Mouse (Mus musculus) adrenal gland, postnatal 10 days (tissue): ENCODE measurements at regions not wholly inside any gene's neighbourhood (a gene's known extent, or its start where the extent isn't known, plus 50 kb on each side); places are given as distances from the start of the nearest gene placed in this dataset.

Source experiments
- DNase-seq: peaks from one replicate; pipeline ENCODE4 v3.0.0; 2021; ENCODE audit warnings: mixed read lengths

DNA sequence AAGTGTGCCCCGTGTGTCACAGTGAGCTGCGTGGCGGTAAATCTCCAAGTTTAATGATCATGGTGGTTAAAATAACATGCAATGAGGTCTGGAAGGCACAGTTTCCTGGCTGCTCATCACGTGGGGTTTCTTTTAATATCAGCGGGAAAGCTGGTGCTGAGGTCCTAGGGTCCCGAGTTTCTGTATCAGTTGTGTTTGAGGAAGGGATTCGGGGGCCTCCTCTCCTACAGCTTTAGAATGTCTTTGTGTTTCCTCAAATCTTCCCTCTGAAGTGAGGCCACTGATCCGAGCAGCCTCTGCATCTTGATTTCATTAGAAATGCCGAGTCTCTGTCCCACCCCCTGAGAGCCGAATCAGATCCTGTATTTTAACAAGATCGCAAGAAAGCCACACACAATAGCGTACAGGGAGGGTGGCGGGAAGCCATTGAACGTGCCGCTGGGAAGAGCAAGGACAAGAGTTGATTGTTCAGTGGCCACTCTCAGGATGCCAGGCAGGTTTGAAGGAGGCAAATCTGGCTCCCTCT, 215.5 kb downstream of the Ppp4r2 start:
- DNase-seq = no peak

DNA sequence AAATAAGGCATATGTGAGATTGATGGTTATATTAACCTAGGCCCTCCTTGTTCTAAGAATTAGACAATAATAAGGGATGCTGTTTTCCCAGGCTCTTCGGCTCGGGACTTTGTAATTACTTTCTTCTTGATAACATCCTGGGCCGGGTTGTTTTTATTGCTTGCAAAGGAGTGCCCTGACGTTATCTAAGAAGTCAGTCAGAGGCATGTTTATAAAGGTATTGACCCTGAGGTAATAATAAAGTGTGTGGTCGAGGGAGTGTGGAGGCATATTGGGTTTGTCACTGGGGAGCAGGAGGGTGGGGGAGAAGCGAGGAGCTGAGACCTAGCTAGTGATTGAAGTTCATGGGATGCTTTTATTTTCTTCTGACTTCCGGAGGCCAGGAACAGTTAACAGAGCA, 221.5 kb downstream of the Ppp4r2 start:
- DNase-seq = no peak

DNA sequence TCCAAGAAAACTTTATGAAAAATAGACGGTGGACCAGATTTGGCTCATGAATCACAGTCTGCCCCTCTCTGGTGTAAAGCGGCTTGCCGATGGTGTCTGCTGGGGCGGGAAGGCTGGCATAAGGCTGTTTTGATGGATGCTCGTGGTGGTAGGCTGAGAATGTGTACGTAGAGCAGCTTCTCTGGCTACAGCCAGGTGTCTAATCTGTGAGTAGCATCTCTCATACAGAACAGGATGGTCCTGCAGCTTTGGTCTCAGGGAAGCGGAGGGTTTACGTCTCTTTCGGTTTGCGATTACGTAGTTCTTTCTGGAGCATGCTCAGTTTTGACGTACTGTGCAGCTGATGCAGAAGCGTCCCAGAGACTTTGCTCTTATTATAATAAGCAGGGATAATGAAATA, 222.9 kb downstream of the Ppp4r2 start:
- no peak for DNase-seq

- no peak for DNase-seq
These were observed 225.6 kb downstream of the Ppp4r2 start for GRCm38 (mm10) chr6:101059058-101059457.

DNA sequence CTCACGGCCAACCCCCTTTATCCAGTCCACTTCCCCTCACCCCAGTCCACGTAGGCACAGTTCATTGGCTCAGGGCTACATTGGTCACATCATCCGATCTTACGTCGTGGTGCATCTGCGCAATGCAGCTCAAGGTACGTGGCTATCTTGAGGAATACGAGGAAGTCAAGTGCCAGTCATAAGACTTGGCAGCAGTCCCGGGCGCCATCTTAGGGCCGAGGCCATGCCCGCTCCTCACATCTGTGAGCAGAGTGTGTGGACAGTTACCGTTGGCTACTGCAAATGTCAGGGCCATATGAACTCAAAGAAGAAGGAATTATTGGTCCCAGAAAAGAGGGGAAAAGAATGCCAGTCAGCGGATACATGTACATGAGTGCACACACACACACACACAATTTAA, 228.8 kb downstream of the Ppp4r2 start:
- DNase-seq = peak; percentile 60

- no peak for DNase-seq
These were observed 242.5 kb downstream of the Ppp4r2 start for GRCm38 (mm10) chr6:101075753-101076516.

DNA sequence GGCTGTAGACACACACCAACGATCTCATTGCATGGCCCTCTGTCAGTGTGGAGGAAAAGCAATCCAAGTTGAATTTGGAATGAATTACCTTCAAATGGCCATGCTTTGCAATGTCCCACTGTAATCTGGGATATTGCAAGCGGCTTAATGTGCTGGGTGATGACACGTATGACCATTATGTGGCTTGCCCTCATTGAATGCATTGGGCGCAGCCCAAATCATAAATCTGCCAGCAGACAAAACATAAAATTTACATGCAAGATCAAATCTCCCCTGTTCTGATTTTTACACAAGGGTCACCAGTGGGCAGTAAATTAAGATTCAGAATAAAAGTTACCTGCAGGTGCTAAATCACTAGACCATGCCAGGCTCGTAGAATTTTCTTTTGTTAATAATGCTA, 244.9 kb downstream of the Ppp4r2 start:
- DNase-seq = no peak

- peak; percentile 6 for DNase-seq
These were observed 250.3 kb downstream of the Ppp4r2 start for GRCm38 (mm10) chr6:101083676-101084075.

DNA sequence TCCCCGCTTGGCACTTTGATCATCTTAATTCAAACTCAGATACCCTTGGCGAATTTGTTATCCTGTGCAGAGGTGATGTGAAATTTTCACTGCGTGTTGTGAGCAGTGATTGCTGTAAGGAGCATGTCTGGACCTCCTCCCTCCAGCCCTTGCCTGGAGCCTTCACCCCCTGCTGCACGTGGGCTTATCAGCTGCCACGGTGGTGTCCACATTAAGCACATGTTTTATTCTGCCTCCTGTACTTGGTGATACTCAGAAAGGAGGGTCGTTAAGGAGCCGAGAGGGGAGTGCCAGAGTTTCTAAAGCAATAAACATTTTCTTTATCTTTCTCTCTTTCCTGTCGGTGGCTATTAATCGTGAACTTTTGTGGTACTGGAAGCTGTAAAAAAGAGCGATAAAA, 258.8 kb downstream of the Ppp4r2 start:
- no peak for DNase-seq
